Mouse (Mus musculus) kidney, adult 2 months (tissue): ENCODE data around the gene Atp5b.

ENCODE experiments used
- CTCF ChIP-seq: fragments of 200-500 bp; conservative IDR thresholded peaks from 2 replicates; pipeline ENCODE4 v1.5.1; 2011; ENCODE audit warnings: low read depth, mild to moderate bottlenecking, control low read depth, low read length, moderate library complexity, mixed read lengths; ENCODE audit not compliant: insufficient read depth, insufficient read length
- POLR2A ChIP-seq: fragments of 200-500 bp; IDR thresholded peaks from one replicate; pipeline ENCODE4 v1.6.1; 2011; ENCODE audit warnings: low read depth, low read length, control low read depth

DNA sequence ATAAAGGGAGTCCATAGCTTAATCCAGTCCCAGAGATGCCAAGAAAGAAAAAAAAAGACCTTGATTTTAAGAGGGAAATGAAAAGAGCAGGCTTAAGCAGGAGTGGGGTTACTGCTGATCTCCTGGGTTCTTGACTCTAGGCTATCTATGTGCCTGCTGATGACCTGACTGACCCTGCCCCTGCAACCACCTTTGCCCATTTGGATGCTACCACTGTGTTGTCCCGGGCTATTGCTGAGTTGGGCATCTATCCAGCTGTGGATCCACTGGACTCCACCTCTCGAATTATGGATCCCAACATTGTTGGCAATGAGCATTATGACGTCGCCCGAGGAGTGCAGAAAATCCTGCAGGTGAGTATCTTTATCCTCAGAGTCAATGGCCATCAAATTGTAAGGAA is 5.1 kb downstream of the Atp5b start:
- TF ChIP-seq POLR2A (no peak), CTCF (no peak)
